Mouse (Mus musculus) heart, postnatal 25 days (tissue): ENCODE measurements around the gene Parp12. TPM values are rescaled to one million over a fixed set of nuclear protein-coding genes. Genes with fewer than 3 reads are reported as not detected.
A peak's percentile ranks its signal among the peaks of the same experiment; 100 is the strongest.

Experiments
- DNase-seq: peaks from one replicate; pipeline ENCODE4 v3.0.0; 2022; ENCODE audit warnings: low spot score
- intact Hi-C: fragments of 180-260 bp; cut with DNase I; formaldehyde crosslinking; loops from one replicate; pipeline ENCODE4 v1.15.1; 2025
- total RNA-seq, 2 experiments: library from RNA; stranded (reverse); gene quantifications; 2 replicates each; pipeline ENCODE4 v1.2.3; 2021

The Parp12 gene
- 10 to 100 TPM; 10.1 to 10.8 TPM for total RNA-seq

DNA sequence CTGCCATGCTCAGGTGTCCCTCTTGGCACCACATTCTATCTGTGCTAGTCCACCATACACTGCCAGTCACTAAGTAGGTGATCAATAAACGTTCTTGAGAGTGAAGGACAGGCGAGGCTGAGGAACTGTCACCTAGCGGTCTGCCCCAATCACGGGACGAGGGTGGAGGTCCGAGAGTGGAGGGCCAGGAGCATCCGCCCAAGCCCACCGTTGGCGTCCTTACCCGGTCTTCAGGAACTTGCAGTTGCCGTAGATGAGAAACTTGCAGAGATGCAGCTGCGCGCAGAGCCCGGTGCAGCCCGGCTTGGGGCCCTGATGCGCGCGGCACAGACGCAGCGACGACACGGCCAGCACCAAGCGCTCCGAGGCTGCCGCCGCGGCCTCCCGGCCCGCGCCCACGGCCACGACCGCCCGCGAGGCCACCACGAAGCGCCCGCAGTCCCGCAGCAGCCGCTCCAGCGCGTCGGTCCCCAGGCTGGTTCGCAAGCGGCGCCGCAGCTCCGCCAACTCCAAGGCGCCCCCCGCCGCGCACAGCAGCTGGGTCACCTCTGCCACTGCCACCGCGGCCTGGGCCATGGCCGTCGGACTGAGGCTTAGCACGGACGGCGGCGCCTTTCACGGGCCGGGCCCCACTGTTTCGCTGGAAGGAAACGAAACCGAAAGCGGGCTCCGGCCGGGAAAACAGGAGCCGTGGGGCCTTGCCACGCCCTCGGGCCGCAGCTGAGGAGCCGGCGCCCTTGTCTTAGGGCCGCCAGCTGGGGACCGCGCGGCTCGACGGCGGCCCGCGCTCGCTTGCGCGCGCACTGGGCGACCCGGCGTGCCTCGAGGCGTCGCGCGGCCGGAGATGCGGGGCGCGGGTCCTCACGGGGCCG, at the start of gene Parp12:
Parp12 (minus strand) TSS at position 766 of the 872 bp plus-strand sequence.
- DNase-seq, result peak; percentile 77
- intact Hi-C loops, result no loop called here

DNA sequence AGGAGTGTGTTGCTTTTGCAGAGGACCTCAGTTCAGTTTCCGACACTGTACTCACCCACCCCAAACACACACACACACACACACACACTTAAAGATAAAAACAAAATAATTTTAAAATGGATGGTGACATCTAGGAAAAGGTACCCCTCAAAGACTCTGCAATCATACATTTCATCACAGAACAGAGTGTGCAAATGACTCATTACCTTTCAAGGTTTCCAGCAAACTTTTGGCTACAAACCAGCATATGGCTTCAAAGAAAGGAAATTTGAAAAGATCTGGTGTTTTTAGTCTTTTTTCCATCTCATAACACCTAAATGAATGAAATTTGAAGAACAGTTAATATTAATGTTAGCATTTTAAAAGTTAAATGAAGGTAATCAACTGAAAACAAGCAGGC, 46.7 kb upstream of the Parp12 start:
- intact Hi-C loops, result no loop called here
- no peak for DNase-seq

DNA sequence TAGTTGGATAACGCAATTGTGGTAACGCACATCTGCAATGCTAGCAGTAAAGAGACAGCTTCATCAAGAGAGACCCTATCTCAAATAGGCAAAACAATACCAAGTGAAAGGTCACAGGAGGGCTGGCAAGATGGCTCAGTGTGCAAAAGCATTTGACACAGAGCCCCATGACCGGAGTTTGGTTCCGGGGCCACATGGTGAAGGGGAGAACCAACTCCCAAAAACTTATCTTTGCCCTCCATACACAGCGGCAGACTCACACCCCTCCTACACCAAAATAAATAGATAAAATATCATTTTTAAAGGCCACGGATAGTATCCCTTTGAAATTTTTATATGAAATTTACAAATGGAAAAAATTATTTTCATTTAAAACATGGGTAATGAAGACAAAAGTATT, 43.8 kb upstream of the Parp12 start:
- DNase-seq, result no peak
- intact Hi-C loops, result no loop called here

DNA sequence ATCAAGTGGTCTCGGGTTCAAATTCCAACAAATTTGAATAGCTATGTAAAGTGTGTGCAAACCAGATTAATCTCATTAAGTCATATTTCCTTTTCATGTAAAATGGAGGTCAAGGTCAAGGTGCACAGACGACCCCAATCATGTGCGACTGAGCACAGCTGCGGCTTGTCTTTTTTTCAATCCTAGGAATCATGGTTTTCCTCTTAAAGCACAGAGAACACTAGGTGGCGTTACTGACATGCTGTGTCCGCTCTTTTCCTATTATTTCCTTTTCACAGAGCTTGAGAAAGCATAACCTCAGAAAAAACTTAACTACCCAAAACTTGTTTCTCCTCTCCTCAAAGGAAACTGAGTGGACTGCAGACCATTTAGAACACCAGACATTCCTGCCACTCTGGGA, 27.9 kb upstream of the Parp12 start:
- intact Hi-C loops, result loop anchor here (1.0 kb wide), 1 partner anchor 198 kb away; no protein-coding TSS in a partner anchor
- no peak for DNase-seq

DNA sequence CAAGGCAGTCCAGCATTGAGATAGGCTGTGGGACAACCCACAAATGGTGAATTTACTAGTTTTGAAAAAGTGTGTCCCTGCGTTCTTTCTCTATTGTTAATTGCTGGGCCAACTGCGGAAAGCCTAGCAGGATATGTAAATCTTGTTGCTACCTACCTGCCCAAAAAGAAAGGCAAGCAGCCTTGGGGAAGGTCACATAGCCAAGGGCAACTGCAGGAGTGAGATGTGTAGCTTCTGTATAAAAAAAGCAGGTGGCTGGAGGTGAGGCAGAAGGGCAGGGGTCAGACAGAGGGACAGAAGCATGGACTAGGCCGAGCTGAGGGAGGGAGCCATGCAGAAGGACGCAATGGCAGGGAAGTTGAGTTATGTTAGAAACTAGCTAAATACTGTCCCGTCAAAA, 14.4 kb upstream of the Parp12 start:
- intact Hi-C loops, result no loop called here
- no peak for DNase-seq

DNA sequence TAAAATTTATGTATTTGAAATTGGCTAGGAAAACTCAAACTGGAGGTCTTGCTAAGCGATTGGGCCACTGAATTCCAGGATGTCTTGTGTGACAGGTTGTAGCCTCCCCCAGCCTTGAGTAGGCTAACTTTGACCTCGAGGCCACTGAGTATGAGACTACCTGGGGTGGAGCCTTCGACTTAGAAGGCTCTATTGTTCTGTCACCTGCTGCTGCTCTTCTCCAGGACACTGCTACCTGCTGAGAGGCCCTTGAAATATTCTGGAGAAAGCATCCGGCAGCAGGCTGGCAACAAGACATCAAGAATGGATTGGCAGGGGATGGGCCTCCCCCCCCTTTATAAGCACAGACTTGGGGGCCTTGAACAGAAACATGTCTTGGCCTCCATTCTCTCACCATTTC, 13.3 kb upstream of the Parp12 start:
- intact Hi-C loops, result no loop called here
- DNase-seq, result no peak

DNA sequence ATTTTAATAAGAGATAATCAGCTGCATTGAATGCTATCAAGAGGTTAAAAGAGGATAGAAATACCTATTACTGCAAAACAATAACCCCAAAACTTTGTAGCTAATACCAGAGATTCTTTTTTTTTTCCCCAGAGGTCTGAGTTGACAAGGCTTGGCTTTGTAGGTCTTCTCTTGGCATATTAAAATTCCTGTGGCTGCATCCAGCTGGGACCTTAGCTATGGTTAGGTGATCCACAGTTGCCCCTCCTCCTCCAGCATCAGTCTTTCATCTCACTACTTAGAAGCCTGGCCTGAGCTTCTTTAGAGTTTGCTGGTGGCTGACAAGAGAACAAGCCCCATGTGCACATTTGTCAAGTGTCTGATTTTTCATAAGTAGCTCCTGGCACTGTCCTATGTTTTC, 6.6 kb upstream of the Parp12 start:
- intact Hi-C loops, result no loop called here
- DNase-seq, result no peak

DNA sequence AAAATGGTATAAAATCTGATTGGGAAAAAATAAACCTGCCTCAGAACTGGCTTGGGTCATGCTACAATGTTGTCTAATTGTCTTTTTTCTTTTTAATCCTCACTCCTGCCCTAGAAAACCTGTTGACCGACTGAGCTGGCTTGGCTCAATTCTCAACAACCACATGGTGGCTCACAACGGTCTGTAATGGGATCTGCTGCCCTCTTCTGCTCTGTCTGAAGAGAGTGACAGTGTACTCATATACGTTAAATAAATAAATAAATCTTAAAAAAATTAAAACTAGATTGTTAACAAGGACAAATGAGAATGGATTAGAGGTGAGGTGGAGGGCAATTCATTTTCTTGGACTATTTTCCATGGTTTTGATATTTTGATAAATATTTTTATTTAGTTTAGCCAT, 2.5 kb upstream of the Parp12 start:
- no peak for DNase-seq
- intact Hi-C loops, result no loop called here

DNA sequence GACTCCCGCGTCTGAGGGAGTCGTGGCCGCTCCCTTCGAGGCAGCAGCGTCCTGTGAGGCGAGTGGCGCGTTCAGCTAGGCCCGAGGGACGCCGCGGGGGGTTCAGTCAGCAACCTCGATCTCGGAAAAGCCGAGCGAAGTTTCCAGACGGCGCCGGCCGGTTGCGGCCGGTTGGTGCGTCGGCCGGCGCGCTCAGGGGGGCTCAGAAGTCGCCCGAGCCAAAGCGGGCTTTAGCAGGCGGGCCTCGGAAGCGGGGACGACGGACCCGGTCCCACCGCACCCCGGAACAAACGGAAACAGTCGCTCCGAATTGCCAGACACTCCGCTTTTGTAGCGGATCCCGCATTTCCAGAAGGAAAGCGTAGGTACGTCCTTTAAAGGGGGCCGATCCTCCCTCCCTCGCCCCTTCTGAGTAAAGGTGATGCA, 320 bp upstream of the Parp12 start:
- intact Hi-C loops, result no loop called here
- no peak for DNase-seq

DNA sequence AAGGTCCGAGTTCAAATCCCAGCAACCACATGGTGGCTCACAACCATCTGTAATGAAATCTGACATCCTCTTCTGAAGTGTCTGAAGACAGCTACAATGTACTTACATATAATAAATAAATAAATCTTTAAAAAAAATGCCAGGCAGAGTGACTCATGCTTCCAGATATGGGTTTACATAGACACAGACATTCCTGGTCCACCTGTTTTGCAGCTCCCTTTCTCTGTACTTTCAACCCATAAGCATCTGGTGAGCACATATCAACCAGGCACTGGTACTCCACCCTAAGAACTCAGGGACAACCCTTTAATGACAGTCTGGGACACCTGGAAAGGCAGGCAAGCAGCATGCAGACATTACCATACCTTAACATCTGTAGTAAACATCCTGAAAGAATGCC, 2.7 kb downstream of the Parp12 start:
- no peak for DNase-seq
- intact Hi-C loops, result no loop called here

DNA sequence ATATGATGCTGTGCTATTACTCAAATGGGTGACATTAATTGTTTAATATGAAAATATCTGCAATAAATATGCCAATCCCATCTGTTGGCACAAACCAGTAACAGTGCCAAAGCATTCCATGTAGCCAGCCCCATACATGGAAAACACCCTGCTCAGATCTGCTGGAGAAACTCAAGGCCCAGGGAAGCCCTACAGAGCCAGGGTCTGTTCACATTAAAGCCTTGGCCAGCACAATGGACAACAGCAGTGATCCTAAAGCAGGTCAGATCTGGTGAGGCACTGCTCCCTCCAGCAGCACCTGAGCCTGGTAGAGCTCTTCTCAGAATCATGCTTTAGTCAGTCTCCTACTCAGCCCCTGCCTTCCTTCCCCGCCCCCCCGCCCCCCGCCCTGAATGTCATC, 5.0 kb downstream of the Parp12 start:
- no peak for DNase-seq
- intact Hi-C loops, result no loop called here

DNA sequence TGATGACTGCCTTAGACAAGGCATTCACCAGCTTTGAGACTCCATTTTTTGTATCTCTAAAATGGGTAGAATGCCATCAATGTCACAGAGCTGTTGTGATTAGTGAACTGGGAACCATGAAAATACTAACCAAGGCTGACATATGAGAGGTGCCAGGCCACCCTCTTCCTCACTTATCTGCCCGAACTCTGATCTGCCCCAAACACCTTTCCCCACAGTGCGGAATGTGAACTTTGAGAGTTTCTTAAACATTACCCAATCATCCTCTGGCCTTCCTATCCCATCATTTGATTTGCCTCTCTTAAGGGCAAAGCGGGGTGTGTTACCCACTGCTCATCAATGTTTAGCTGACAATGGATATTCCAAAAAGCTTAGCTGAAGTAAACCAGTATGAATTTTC, 5.4 kb downstream of the Parp12 start:
- intact Hi-C loops, result no loop called here

DNA sequence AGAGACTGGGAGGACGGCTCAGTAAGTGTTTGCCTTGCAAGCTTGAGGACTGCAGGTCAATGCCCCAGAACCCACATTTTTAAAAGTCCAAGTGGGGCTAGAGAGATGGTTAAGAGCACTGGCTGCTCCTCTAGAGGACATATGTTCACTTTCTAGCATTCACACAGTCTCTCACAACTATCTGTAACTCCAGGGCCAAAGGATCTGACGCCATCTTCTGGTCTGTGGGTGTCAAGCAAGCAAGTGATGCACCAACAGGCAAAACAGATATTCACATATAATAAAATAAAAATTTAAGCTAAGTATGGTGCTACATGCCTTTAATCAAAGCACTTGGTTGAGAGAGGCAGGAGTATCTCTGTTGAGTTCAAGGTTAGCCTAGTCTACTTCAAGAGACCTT, 11.3 kb downstream of the Parp12 start:
- DNase-seq, result no peak
- intact Hi-C loops, result no loop called here

More for the DNA sequence above, 5.4 kb downstream of the Parp12 start:
- DNase-seq, result no peak

DNA sequence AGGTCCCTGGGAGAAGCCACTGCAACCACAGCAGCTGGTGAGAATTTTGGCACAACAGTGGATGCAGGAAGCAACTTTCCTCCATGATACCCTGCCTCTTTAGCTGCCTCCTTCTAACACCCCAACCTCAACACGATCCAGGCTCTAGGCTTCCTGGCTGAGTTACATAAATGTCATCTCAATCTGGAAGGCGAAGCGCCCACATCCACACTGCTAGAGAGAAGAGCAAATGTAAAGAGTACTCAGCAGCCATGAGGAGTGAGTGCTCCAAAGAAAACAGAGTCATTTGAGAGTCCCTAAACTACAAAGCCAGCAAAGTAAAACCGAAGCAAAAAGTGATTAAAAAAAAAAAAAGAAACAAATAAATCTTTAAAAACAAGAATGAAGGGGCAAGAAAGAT, 13.5 kb downstream of the Parp12 start:
- DNase-seq, result no peak
- intact Hi-C loops, result no loop called here

DNA sequence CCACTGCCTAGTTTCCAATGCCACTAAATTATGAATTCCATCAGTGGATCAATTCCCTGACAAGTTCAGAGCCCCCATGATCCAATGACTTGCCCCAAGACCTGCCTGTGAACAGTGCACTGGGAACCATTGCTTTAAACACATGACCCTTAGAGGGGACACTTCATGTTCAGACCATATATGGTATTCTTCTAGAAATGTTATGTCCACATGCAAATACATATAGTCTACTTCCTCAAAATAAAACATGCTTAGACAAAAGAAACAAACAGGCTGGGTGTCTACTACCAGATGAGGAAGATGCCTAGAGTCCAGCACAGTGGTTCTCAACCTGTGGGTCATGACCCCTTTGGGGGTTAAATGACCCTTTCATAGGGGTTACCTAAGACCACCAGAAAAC, 41.7 kb downstream of the Parp12 start:
- no peak for DNase-seq
- intact Hi-C loops, result no loop called here

DNA sequence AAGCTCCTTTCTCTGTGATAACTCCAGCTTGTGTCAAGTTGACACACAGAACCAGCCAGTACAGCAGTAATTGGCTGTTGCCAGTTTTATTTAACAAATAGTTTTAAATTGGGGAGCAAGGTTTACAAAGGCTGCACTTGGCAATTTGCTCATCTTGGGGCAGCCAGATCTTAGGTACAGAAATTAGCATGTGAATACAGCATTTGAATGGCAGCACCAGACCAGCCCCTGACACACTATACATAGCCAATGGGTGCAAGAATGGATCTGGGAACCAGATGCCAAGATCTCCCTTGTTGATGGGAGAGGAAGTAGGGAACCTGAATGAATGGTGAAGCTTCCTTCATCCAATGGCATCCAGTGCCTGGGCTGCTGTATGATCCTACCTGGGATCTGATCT, 44.0 kb downstream of the Parp12 start:
- no peak for DNase-seq
- intact Hi-C loops, result no loop called here

DNA sequence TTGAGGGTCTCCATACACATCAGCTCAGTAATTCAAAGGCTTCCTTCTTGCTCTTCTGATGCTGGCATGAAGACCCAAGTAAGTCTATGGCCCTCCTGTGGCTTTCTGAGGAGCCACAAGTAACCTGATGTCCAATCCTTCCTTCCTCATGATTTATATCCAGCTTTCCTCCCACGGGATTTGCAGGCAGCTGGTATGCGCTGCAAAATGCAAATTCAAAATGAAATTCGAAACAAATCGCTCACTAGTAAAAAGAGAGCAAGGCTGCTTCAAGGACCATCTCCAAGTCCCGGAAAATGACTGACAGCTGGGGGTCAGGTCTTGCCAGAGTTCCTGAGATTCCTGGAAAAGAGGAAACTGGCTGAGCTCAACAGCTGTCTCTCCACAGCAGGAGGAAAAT, 45.5 kb downstream of the Parp12 start:
- DNase-seq, result no peak
- intact Hi-C loops, result no loop called here

DNA sequence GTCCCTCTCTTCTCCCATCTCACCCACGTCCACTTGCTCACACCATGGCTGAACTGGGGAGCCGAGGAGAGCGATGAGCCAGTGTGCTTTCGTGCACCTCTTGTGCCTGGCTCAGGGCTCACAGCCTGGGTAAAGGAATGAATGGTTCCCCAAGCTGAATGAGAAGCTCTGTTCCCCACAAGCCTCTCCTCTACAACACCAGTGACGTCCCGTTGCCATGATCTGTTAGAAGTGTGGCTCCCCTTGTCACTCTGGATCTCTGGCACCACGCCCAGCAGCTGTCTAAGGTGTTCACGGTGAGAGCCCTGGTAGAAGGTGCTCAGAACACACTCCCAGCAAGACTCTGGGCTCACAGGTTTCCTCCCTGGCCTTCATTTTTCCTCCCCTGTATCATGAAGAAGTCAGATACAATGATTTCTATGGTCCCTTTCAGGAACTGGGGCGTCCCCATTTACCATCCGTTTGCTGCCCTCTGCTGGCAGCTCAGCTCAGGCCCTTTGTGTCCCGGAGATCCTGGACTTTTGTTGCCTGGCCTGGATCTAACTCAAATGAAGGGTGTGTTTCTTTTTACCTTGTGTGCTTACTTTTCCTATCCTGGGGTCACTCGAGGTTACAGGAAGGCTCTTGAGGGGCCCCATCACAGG, 51.1 kb downstream of the Parp12 start:
- intact Hi-C loops, result loop anchor here (1.0 to 5.0 kb wide), 4 partner anchors 155 to 415 kb away; partner anchors contain the start of gene Tbxas1
- DNase-seq, result no peak

DNA sequence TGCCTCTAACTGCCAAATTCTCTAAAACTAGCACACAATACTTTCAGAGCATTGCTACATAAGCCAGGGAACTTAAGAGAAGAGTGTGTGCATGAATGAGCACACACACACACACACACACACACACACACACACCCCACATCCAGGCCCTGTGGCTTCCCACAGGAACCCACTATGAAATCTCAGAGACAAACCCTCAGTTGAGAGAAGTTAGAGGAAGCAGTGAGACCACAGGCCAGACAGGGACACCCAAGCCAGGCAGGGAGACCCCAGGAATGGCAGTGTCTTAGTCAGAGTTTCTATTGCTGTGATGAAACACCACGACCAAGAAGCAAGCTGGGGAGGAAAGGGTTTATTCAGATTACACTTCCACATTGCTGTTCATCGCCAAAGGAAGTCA, 54.6 kb downstream of the Parp12 start:
- no peak for DNase-seq
- intact Hi-C loops, result loop anchor here (5.0 kb wide), 1 partner anchor 106 kb away; no protein-coding TSS in a partner anchor

DNA sequence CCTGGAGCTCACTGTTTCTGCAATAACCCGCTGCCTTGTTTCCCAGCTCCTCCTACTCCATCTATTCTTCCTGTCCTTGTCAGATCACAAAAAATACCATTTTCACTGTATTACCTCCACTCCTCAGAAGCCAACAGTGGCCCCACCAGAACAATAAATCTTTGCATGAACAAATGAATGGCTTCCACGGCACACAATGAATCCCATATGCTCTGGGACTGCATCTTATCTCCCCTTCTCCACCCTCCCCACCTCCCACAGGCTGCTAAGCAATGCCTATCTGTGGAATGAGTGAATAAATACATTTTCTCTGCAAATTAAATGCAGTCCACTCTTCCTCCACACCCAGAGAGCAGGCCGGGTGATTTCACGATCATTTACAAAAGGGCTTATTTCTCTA, 57.0 kb downstream of the Parp12 start:
- intact Hi-C loops, result loop anchor here (5.0 kb wide), 1 partner anchor 104 kb away; no protein-coding TSS in a partner anchor
- no peak for DNase-seq
